Mouse (Mus musculus) neural tube, embryonic 14.5 days (tissue): ENCODE results near the gene Gm17334. TPM values are rescaled to one million over a fixed set of nuclear protein-coding genes. Genes with fewer than 3 reads are reported as not detected.
A peak's percentile ranks its signal among the peaks of the same experiment; 100 is the strongest.

Source experiments
- ATAC-seq: fragments of 200-750 bp; cut with Nextera tagmentation; 2 replicates; pipeline ENCODE4 v1.8.0; 2017; ENCODE audit warnings: low read depth, mild to moderate bottlenecking, moderate TSS enrichment, moderate library complexity
- H3K27ac ChIP-seq: fragments of 300-500 bp; sonication (generic); 2 replicates; pipeline ENCODE4 v1.5.1; 2014; ENCODE audit warnings: low read depth, mild to moderate bottlenecking, control low read depth, low read length, moderate library complexity, mixed read lengths
- H3K27me3 ChIP-seq: fragments of 300-500 bp; sonication (generic); 2 replicates; pipeline ENCODE4 v1.6.1; 2014; ENCODE audit warnings: low read length; ENCODE audit not compliant: control insufficient read depth, insufficient read depth
- H3K36me3 ChIP-seq: fragments of 300-500 bp; sonication (generic); 2 replicates; pipeline ENCODE4 v1.6.1; 2014; ENCODE audit warnings: low read length, mixed read lengths; ENCODE audit not compliant: control insufficient read depth, insufficient read depth
- H3K4me1 ChIP-seq: fragments of 300-500 bp; sonication (generic); 2 replicates; pipeline ENCODE4 v1.6.1; 2014; ENCODE audit warnings: low read length; ENCODE audit not compliant: control insufficient read depth, insufficient read depth
- H3K4me2 ChIP-seq: fragments of 300-500 bp; sonication (generic); 2 replicates; pipeline ENCODE4 v1.6.1; 2014; ENCODE audit warnings: mild to moderate bottlenecking, low read depth, low read length, control low read depth
- H3K4me3 ChIP-seq: fragments of 300-500 bp; sonication (generic); 2 replicates; pipeline ENCODE4 v1.5.1; 2014; ENCODE audit warnings: low read depth, low read length, control low read depth, mixed read lengths
- H3K9ac ChIP-seq: fragments of 300-500 bp; sonication (generic); replicated peaks from 2 replicates; pipeline ENCODE4 v1.6.1; 2014; ENCODE audit warnings: low read depth, mild to moderate bottlenecking, control low read depth, low read length, mixed read lengths
- H3K9me3 ChIP-seq: fragments of 300-500 bp; sonication (generic); 2 replicates; pipeline ENCODE4 v1.6.1; 2016; ENCODE audit warnings: low read length; ENCODE audit not compliant: control insufficient read depth
- WGBS: fragments of 180-500 bp; shearing (Covaris S2); extraction: QIAGEN DNeasy Blood & Tissue Kit; methylation state at CpG from one replicate; pipeline ENCODE4 v1.1.7; 2014; 5-methylcytosine and 5-hydroxymethylcytosine counted together
- polyA plus RNA-seq: library from polyadenylated mRNA; unstranded; fragments of >200 nt; fragmentation: Nextera tagmentation; extraction: Ambion mirVana; gene quantifications from 2 replicates; pipeline ENCODE4 v1.2.1, GENCODE M21; 2014

The Gm17334 gene
- polyA plus RNA-seq, 1 experiment from 2014 or later = not detected

GRCm38 (mm10) chr11:53747985-53748384 lies 25.0 kb downstream of the Gm17334 start:
- no peaks in the 10 kb centered on the region for H3K4me1 ChIP-seq
- no peak for ATAC-seq
- no peaks in the 10 kb centered on the region for H3K9me3 ChIP-seq
- H3K27me3 ChIP-seq = no peaks in the 10 kb centered on the region
- no peak overlapping the region for H3K4me3 ChIP-seq
- H3K4me2 ChIP-seq = no peak overlapping the region
- no peak overlapping the region for H3K9ac ChIP-seq
- no peaks in the 10 kb centered on the region for H3K36me3 ChIP-seq
- 91% methylated on average over 9 of the region's 9 CpGs for WGBS
- H3K27ac ChIP-seq = no peak overlapping the region

- 94% methylated on average over 2 of the region's 2 CpGs for WGBS
- no peak overlapping the region for H3K27ac ChIP-seq
- H3K36me3 ChIP-seq = no peaks in the 10 kb centered on the region
- no peaks in the 10 kb centered on the region for H3K9me3 ChIP-seq
- no peak overlapping the region for H3K4me3 ChIP-seq
- ATAC-seq = no peak
- H3K4me2 ChIP-seq = no peak overlapping the region
- H3K4me1 ChIP-seq = no peaks in the 10 kb centered on the region
- no peaks in the 10 kb centered on the region for H3K27me3 ChIP-seq
- no peak overlapping the region for H3K9ac ChIP-seq
Observed at GRCm38 (mm10) chr11:53745260-53745659, 27.7 kb downstream of the Gm17334 start.

GRCm38 (mm10) chr11:53742353-53742752 lies 30.6 kb downstream of the Gm17334 start:
- 47% methylated on average over 5 of the region's 5 CpGs for WGBS
- ATAC-seq = no peak
- no peak overlapping the region for H3K27ac ChIP-seq
- H3K36me3 ChIP-seq = no peaks in the 10 kb centered on the region
- no peak overlapping the region for H3K9ac ChIP-seq
- no peaks in the 10 kb centered on the region for H3K27me3 ChIP-seq
- H3K4me1 ChIP-seq = no peaks in the 10 kb centered on the region
- no peak overlapping the region for H3K4me2 ChIP-seq
- no peaks in the 10 kb centered on the region for H3K9me3 ChIP-seq
- H3K4me3 ChIP-seq = no peak overlapping the region

- no peak overlapping the region for H3K9ac ChIP-seq
- no peak overlapping the region for H3K4me2 ChIP-seq
- 35% methylated on average over 6 of the region's 6 CpGs for WGBS
- peak; percentile 54; the same call in 1 of the 2 replicates for ATAC-seq
- H3K27me3 ChIP-seq = no peaks in the 10 kb centered on the region
- H3K27ac ChIP-seq = no peak overlapping the region
- H3K4me3 ChIP-seq = no peak overlapping the region
- H3K9me3 ChIP-seq = no peaks in the 10 kb centered on the region
- H3K36me3 ChIP-seq = no peaks in the 10 kb centered on the region
- H3K4me1 ChIP-seq = no peaks in the 10 kb centered on the region
Observed at GRCm38 (mm10) chr11:53737573-53737946, 35.4 kb downstream of the Gm17334 start.

- Histone ChIP-seq H3K4me3 (no peak overlapping the region), H3K27me3 (no peaks in the 10 kb centered on the region), H3K9me3 (no peaks in the 10 kb centered on the region), H3K27ac (no peak overlapping the region), H3K9ac (no peak overlapping the region), H3K4me1 (no peaks in the 10 kb centered on the region), H3K36me3 (no peaks in the 10 kb centered on the region), H3K4me2 (no peak overlapping the region)
- ATAC-seq = peak; percentile 46; the same call in 1 of the 2 replicates
- whole genome bisulfite sequencing = 51% methylated on average over 14 of the region's 14 CpGs
Observed at GRCm38 (mm10) chr11:53736771-53737572, 36.0 kb downstream of the Gm17334 start.

GRCm38 (mm10) chr11:53735682-53736245 lies 37.2 kb downstream of the Gm17334 start:
- Histone ChIP-seq H3K4me3 (no peak overlapping the region), H3K36me3 (no peaks in the 10 kb centered on the region), H3K27ac (no peak overlapping the region), H3K9ac (no peak overlapping the region), H3K27me3 (no peaks in the 10 kb centered on the region), H3K4me2 (peak overlapping the region; percentile 31; the same call in 1 of the 2 replicates), H3K4me1 (no peaks in the 10 kb centered on the region), H3K9me3 (no peaks in the 10 kb centered on the region)
- WGBS = 18% methylated on average over 17 of the region's 17 CpGs
- ATAC-seq = peak; percentile 91; the same call in 1 of the 2 replicates

GRCm38 (mm10) chr11:53734970-53735681 lies 37.9 kb downstream of the Gm17334 start:
- Histone ChIP-seq H3K9ac (no peak overlapping the region), H3K4me3 (no peak overlapping the region), H3K27me3 (no peaks in the 10 kb centered on the region), H3K36me3 (no peaks in the 10 kb centered on the region), H3K4me2 (no peak overlapping the region), H3K27ac (no peak overlapping the region), H3K9me3 (no peaks in the 10 kb centered on the region), H3K4me1 (no peaks in the 10 kb centered on the region)
- ATAC-seq = no peak
- 72% methylated on average over 18 of the region's 18 CpGs for WGBS

GRCm38 (mm10) chr11:53734431-53734830 lies 38.6 kb downstream of the Gm17334 start:
- H3K4me1 ChIP-seq = no peaks in the 10 kb centered on the region
- no peak overlapping the region for H3K9ac ChIP-seq
- H3K4me2 ChIP-seq = no peak overlapping the region
- no peaks in the 10 kb centered on the region for H3K27me3 ChIP-seq
- no peaks in the 10 kb centered on the region for H3K9me3 ChIP-seq
- ATAC-seq = no peak
- 90% methylated on average over 2 of the region's 2 CpGs for whole genome bisulfite sequencing
- no peaks in the 10 kb centered on the region for H3K36me3 ChIP-seq
- no peak overlapping the region for H3K4me3 ChIP-seq
- H3K27ac ChIP-seq = no peak overlapping the region

GRCm38 (mm10) chr11:53733824-53734223 lies 39.2 kb downstream of the Gm17334 start:
- Histone ChIP-seq H3K4me3 (no peak overlapping the region), H3K9me3 (no peaks in the 10 kb centered on the region), H3K27me3 (no peaks in the 10 kb centered on the region), H3K4me1 (no peaks in the 10 kb centered on the region), H3K36me3 (no peaks in the 10 kb centered on the region), H3K9ac (no peak overlapping the region), H3K4me2 (no peak overlapping the region), H3K27ac (no peak overlapping the region)
- 89% methylated on average over 7 of the region's 7 CpGs for WGBS
- ATAC-seq = no peak
